Mouse (Mus musculus) cerebellum, postnatal 14 days (tissue): ENCODE measurements around the gene Ppp3ca.

Source experiments
- DNase-seq, 2 experiments: peaks; one replicate each; pipeline ENCODE4 v3.0.0; 2021; ENCODE audit warnings: mixed read lengths in 2 of 2

Ppp3ca gene

GRCm38 (mm10) chr3:136768775-136769485 is 99.0 kb downstream of the Ppp3ca start:
- no peak for DNase-seq

- no peak for DNase-seq
Measured at GRCm38 (mm10) chr3:136769486-136769882, 99.6 kb downstream of the Ppp3ca start.

GRCm38 (mm10) chr3:136771700-136772099 is 101.8 kb downstream of the Ppp3ca start:
- DNase-seq, result peak; percentile 62 to 74

DNA sequence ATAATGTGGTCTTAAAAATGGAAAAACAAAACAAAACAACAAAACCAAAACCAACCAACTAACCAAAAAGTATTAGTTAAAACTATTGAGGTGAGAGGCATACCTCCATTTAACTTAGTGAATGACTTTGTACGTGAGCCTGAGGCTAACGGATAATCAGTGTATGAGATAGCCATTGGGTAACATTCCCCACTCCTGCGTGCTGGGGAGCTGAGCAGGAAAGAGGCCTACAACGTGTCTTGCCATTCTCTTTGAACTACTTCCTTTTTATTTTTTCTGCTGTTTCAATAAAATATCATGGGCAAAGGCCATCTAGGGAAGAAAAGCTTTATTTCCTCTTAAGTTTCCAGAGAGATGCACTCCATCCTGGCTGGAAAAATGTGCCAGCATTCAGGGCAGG is 103.3 kb downstream of the Ppp3ca start:
- no peak for DNase-seq

- DNase-seq, result no peak
Measured at GRCm38 (mm10) chr3:136774196-136774595, 104.3 kb downstream of the Ppp3ca start.

- no peak for DNase-seq
Measured at GRCm38 (mm10) chr3:136776525-136776924, 106.6 kb downstream of the Ppp3ca start.

- no peak for DNase-seq
Measured at GRCm38 (mm10) chr3:136777380-136777779, 107.5 kb downstream of the Ppp3ca start.

DNA sequence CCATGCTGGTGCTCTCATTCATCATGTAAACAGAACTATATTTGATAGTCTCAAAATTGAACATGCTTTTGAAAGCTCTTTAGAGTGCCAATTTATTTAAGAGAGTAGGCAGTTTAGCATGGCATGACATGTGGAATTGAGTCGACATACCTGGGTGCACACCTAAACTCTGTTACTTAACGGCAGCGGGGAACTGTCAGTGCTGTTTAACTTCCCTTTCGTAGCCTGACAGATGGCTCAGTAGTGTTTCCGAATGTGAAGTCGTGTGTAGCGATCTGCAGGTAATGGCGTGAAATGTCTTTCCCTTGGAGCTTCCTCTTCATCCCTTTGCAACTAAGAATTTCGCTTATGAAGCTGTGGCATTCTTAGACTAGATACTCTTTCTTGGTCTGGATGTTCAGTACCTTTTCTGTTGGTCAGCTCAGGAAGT is 107.9 kb downstream of the Ppp3ca start:
- DNase-seq, result peak; percentile 36 to 65

DNA sequence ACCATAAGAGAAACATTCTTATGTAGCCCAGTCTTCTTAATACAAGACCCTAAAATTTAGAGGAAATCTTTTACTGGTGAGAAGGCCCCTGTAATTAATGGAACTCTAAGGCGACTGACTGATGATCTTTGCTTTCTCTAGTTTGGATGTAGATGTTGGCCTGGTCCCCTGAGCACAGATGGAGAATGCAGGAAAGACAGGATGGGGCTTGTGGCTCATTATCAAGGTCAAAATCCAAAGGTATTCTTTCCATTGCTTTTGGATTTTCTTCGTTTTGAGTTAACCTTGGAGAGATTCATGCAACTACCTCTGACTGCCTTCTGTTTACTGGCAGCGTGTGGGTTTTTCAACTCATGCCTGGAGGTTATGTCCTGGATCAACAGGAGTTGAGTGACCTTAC is 110.4 kb downstream of the Ppp3ca start:
- DNase-seq, result peak; percentile 34 to 72

- no peak for DNase-seq
Measured at GRCm38 (mm10) chr3:136782058-136782457, 112.1 kb downstream of the Ppp3ca start.

GRCm38 (mm10) chr3:136785686-136786085 is 115.8 kb downstream of the Ppp3ca start:
- DNase-seq, result no peak

DNA sequence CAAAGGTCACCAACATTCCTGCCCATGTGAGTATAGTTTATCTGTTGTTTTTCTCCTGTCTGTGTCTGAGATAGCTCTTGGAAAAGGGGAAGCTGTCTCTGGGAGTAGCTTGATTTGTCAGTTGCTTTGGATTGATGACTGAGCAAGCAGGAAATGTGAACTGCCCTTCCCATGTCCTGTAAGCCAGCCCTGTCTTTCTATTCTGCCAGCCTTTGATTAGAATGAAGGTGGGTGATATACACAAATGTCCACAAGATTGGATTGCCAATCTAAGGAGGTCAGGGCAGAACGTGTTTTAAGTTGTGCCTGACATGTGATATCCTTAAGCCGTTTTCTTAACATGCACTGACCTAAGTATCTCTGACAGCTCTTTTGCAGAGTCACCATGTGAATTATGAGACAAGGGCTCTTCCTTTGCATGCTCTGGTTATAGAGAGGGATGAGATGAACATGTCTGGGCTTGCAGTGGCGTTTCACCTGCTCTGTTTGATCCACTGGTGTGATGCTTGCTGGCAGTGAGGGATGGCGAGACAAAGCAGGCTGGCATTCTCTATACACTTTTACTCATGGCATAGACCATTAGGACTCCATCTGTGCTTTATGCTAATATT is 120.4 kb downstream of the Ppp3ca start:
- no peak for DNase-seq

GRCm38 (mm10) chr3:136791404-136791803 is 121.5 kb downstream of the Ppp3ca start:
- DNase-seq, result no peak

GRCm38 (mm10) chr3:136791946-136792345 is 122.0 kb downstream of the Ppp3ca start:
- no peak for DNase-seq

- peak; percentile 70 to 87 for DNase-seq
Measured at GRCm38 (mm10) chr3:136793411-136793810, 123.5 kb downstream of the Ppp3ca start.

- DNase-seq, result no peak
Measured at GRCm38 (mm10) chr3:136794426-136795217, 124.7 kb downstream of the Ppp3ca start.

- no peak for DNase-seq
Measured at GRCm38 (mm10) chr3:136798896-136799295, 129.0 kb downstream of the Ppp3ca start.

DNA sequence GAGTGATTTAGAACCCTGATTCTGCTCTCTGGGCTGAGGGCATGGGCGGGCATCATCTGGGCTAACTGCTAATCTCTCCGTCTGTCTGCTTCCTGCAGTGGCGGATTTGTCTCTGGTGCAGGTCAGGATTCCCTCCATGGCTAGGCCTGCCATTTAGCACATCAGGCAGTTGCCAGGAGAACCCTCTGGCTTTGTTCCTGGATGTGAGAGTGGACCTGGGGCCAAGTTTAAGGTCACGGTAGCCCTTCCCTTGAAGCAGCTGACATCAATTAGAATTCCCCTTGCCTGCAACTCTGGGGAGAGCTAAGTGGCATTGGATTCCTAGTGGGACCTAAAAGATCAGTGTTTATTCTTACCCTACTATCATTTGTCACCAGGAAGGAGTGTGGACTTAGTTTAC is 132.7 kb downstream of the Ppp3ca start:
- DNase-seq, result peak; percentile 35 to 50

GRCm38 (mm10) chr3:136805897-136806296 is 136.0 kb downstream of the Ppp3ca start:
- no peak for DNase-seq

GRCm38 (mm10) chr3:136810271-136810670 is 140.3 kb downstream of the Ppp3ca start:
- no peak for DNase-seq

- no peak for DNase-seq
Measured at GRCm38 (mm10) chr3:136812162-136812561, 142.2 kb downstream of the Ppp3ca start.

- no peak for DNase-seq
Measured at GRCm38 (mm10) chr3:136812791-136813190, 142.9 kb downstream of the Ppp3ca start.

GRCm38 (mm10) chr3:136813886-136814285 is 144.0 kb downstream of the Ppp3ca start:
- DNase-seq, result no peak

GRCm38 (mm10) chr3:136814916-136815315 is 145.0 kb downstream of the Ppp3ca start:
- no peak for DNase-seq
